Mouse (Mus musculus) retina, embryonic 14.5 days (tissue): Measurements from ENCODE around the gene Tifa.
"Not testable (repeated sequence)": the region's sequence is repeated elsewhere in the genome, so short reads cannot be mapped to it uniquely, and the experiment has no call there.

ENCODE experiments used
- DNase-seq: peaks from one replicate; pipeline ENCODE4 v3.0.0-alpha.2; 2015; ENCODE audit warnings: low spot score

The Tifa gene

GRCm38 (mm10) chr3:127789500-127790191 lies at the start of gene Tifa:
Gene Tifa (plus strand): TSS chr3:127789805.
- peak; percentile 63 for DNase-seq

- DNase-seq = no peak
These were observed 48.1 kb upstream of the Tifa start for GRCm38 (mm10) chr3:127741473-127741872.

GRCm38 (mm10) chr3:127743614-127744365 lies 45.8 kb upstream of the Tifa start:
- no peak for DNase-seq

GRCm38 (mm10) chr3:127745504-127745903 lies 44.1 kb upstream of the Tifa start:
- DNase-seq = peak; percentile 56

DNA sequence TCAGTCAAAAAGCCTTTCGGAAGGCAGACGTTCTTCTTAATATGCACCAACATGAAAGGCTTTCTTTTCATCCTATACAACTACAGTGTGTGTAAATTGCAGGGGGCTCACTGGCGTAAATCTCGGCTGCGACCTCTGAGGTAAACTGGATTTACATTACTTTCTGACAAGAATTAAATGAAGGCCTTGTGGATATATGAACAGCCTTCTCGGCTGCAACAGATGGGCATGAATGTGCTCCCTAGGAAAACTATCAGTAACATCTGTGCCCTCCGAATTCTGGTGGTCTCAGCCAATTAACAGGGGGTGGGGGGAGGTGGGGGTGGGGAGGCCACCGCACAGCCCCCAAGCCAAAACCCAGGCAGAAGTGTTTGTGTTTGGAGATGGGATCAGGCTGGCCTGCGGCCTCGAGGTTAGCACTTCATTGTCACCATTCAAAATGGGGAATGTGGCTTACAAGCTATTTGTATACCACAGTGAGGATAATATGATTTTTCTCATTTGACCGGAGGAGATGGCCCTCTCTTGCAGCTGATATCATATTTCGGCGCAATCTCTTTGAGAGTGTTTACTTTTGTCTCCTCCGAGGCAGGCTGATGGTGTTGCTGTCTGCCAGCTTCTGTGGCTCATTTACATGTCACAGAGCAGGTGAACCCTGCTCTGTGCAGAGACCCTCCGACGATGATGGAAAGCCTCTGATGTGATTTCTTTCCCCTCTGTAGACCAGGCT lies 43.5 kb upstream of the Tifa start:
- peak; percentile 51 for DNase-seq

DNA sequence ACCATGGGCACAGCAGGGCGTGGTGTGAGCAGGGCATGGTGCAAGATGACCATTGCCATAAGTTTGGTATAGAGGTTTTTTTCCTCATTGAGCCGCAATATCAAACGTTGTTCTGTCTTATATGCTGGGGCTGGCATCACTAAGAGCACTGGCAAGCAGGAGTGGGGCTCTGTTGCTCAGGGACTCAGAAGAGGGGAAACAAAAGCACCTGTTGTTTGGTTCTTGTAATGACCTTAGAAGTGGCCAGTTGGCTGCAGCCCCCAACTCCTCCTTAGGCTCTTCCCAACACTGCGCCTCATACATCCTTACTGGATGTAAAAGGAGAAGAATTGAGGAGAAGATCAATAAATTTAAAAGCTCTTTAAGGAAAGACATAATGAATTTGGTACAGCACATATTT lies 41.0 kb upstream of the Tifa start:
- no peak for DNase-seq

GRCm38 (mm10) chr3:127749266-127749665 lies 40.3 kb upstream of the Tifa start:
- peak; percentile 54 for DNase-seq

- peak; percentile 53 for DNase-seq
These were observed 39.5 kb upstream of the Tifa start for GRCm38 (mm10) chr3:127749981-127750562.

- no peak for DNase-seq
These were observed 33.1 kb upstream of the Tifa start for GRCm38 (mm10) chr3:127756458-127756857.

GRCm38 (mm10) chr3:127757886-127758301 lies 31.7 kb upstream of the Tifa start:
- no peak for DNase-seq

GRCm38 (mm10) chr3:127758806-127759205 lies 30.8 kb upstream of the Tifa start:
- DNase-seq = peak; percentile 47

GRCm38 (mm10) chr3:127759212-127759611 lies 30.4 kb upstream of the Tifa start:
- peak; percentile 88 for DNase-seq

- DNase-seq = no peak
These were observed 27.2 kb upstream of the Tifa start for GRCm38 (mm10) chr3:127762403-127762802.

- peak; percentile 89 for DNase-seq
These were observed 26.5 kb upstream of the Tifa start for GRCm38 (mm10) chr3:127763076-127763612.

DNA sequence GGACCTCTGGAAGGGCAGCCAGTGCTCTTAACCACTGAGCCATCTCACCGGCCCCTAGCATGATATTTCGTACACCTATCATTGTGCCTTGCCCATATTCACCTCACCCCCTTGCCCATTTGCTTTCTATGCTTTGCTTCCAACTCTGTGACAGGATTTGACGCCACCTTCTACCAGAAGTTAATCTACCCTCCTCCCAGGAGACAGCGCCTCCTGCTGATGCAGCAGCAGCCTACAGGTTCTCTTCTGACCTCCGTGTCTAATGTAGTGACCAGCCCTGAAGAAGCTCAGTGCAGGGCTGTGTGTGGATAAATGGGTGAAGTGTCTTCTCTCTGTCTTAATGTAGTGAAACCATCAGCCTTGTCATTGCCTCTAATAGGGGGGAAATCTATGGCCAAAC lies 25.1 kb upstream of the Tifa start:
- DNase-seq = no peak

DNA sequence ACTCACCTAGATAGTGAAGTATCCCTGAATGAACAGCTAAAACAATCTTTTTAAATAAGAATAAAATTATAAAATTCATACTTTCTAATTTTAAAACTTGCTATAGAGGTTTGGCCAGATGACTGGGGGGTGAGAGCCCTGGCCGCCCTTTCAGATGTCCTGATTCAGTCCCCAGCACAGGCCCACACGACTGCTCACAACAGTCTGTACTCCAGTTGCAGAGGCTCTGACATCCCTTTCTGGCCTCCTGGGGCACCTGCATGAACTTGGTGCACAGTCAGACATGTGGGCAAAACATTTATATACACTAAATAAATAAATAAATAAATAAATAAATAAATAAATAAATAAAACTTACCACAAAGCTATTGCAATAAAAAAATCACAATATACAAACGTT lies 23.6 kb upstream of the Tifa start:
- DNase-seq = no peak

GRCm38 (mm10) chr3:127769146-127769545 lies 20.5 kb upstream of the Tifa start:
- DNase-seq = no peak

DNA sequence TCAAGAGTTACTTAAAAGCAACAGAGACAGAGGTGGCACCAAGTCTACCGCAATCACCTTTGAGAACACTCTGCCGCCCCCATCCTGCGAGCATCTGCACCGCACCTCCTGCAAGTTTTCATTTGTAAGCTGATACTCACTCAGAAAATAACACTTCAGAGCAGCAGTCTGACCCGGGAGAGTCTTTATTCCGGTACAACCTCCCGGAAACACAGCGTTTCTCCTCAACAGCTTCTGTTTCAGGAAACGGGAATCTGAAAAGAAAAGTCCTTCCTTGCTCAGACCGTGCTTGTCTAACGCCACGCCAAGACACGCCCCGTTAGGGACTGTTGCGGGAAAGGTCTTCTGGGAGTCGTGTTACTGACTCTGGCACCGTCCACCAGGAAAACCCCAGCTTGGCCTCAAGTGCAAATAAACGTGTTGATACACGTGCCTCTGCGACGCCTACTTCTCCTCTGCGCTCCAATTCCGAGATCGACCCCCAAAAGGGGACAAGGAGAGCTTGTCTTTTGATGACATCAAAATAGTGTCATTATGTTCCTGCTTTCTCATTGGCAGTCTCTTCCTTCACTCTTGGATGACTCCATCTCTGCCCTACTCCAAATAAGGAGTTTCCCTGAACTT lies 9.5 kb upstream of the Tifa start, which contains the start of gene Alpk1:
Alpk1 (minus strand) TSS at position 507 of the 624 bp plus-strand sequence.
- DNase-seq = peak; percentile 75

DNA sequence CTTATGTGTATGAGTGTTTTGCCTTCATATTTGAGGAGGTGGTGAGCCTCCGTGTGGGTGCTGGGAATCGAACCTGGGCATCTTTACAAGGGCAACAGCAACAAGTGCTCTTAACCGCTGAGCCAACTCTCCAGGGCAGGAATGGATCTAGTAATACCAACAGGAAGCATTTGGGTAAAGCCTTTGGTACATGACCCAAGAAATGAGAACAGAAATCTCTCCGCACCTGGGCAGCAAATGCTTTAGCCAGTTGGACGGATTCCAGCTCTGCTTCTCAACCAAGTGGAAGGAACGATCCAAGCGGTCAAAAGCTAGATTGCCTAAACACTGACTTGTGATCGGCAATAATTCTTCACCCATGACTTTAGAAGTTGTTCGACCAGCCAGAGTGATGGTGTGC lies 8.7 kb upstream of the Tifa start:
- DNase-seq = no peak

- DNase-seq = no peak
These were observed 6.7 kb upstream of the Tifa start for GRCm38 (mm10) chr3:127782921-127783320.

DNA sequence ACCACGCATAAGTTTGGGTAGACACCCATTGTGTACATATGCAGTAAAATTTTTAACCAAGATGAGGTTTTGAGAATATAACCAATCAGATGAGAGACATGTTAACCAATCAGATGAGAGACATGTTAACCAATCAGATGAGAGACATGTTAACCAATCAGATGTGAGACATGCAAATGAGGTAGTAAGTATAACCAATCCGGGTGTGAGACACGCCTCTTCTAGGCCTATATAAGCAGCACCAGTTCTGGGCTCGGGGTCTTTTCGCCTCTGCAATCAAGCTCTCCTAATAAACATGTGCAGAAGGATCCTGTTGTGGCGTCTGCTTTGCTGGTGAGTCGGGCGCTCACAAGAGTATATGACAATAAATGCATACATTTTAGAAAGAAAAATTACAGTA lies 5.9 kb upstream of the Tifa start:
- not testable (repeated sequence) for DNase-seq

DNA sequence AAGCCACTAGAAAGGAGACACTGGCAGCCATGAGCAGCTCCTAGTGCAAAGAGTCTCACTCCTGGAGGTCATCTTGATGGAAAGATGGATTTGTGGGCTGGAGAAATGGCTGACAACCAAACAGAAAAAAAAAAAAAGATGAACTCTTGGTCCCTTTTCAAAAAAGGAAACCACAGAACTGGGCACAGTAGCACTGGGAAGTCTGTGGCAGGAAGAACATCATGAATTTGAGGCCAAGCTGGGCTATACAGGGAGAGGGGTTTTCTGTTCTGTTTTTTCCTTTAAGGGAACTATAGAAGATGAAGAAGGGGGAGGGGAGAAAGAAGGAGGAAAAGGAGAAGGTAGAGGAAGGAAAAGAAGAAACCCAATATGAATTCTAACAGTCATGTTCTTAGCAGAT lies 2.6 kb upstream of the Tifa start:
- no peak for DNase-seq
